ENCODE assay signal across 8 mouse cellular contexts in genomic region chr5:91517480-91518301, GRCm38 (mm10). TPM values are rescaled to one million over a fixed set of nuclear protein-coding genes. Genes with fewer than 3 reads are reported as not detected.
DNase-seq lines count a peak whose midpoint lies in the region; ATAC-seq and TF ChIP-seq lines count a peak whose summit lies in the region.

Parm1 (plus strand) TSS chr5:91517615.

- peak; percentile 96 for ATAC-seq in embryonic facial prominence, embryonic 15.5 days (ENCODE audit: insufficient number of reproducible peaks, low FRiP score, low TSS enrichment, low read depth)
- peak; percentile 99 for ATAC-seq in kidney, embryonic 15.5 days (replicated peaks; ENCODE audit: low FRiP score)
- ATAC-seq in limb, embryonic 15.5 days (ENCODE audit: insufficient number of reproducible peaks, low FRiP score, low TSS enrichment, low read depth), result peak; percentile 92

- peak within 1 kb of the TSS; percentile 22 for H3K4me3 ChIP-seq in bone marrow, adult 2 months (replicated peaks; ENCODE audit: control insufficient read depth, low read depth, low read length)
- H3K4me3 ChIP-seq in embryonic facial prominence, embryonic 15.5 days (replicated peaks), result peak within 1 kb of the TSS; percentile 62
- peak within 1 kb of the TSS; percentile 71 for H3K4me3 ChIP-seq in heart, embryonic 10.5 days
- H3K4me3 ChIP-seq in kidney, embryonic 15.5 days (replicated peaks), result peak within 1 kb of the TSS; percentile 56
- peak within 1 kb of the TSS; percentile 57 for H3K4me3 ChIP-seq in limb, embryonic 15.5 days

- no peaks in the 10 kb centered on the region for H3K4me1 ChIP-seq in bone marrow, adult 2 months (ENCODE audit: control insufficient read depth, insufficient read depth, low read length)
- H3K4me1 ChIP-seq in embryonic facial prominence, embryonic 15.5 days, result peaks cover 20% of the 10 kb centered on the region
- peaks cover 28% of the 10 kb centered on the region for H3K4me1 ChIP-seq in heart, embryonic 10.5 days
- H3K4me1 ChIP-seq in kidney, embryonic 15.5 days, result peaks cover 25% of the 10 kb centered on the region
- H3K4me1 ChIP-seq in limb, embryonic 15.5 days, result peaks cover 19% of the 10 kb centered on the region

- TF ChIP-seq POLR2A in bone marrow, adult 2 months (IDR thresholded peaks at IDR 0.05; ENCODE audit: borderline replicate concordance, control insufficient read depth, low read depth, low read length), result no peak

- 2% methylated on average over 48 of the region's 48 CpGs for WGBS in bone marrow, adult 2 months
- under 1% methylated on average over 47 of the region's 48 CpGs for WGBS in embryonic facial prominence, embryonic 15.5 days
- WGBS in heart, embryonic 10.5 days, result under 1% methylated on average over 48 of the region's 48 CpGs
- 1% methylated on average over 48 of the region's 48 CpGs for WGBS in kidney, embryonic 15.5 days
- WGBS in limb, embryonic 15.5 days, result under 1% methylated on average over 46 of the region's 48 CpGs

- H3K36me3 ChIP-seq in embryonic facial prominence, embryonic 15.5 days, result no peaks in the 10 kb centered on the region
- H3K36me3 ChIP-seq in heart, embryonic 10.5 days, result no peaks in the 10 kb centered on the region
- H3K36me3 ChIP-seq in kidney, embryonic 15.5 days, result no peaks in the 10 kb centered on the region
- H3K36me3 ChIP-seq in limb, embryonic 15.5 days, result no peaks in the 10 kb centered on the region
- no peaks in the 10 kb centered on the region for H3K36me3 ChIP-seq in splenic B cell, adult 2 months (ENCODE audit: control insufficient read depth, insufficient read depth, low read length, poor library complexity, severe bottlenecking)

- H3K27ac ChIP-seq in bone marrow, adult 2 months (ENCODE audit: control insufficient read depth, insufficient read depth, low read depth, low read length, poor library complexity), result no peak within 1 kb of the TSS
- H3K27ac ChIP-seq in embryonic facial prominence, embryonic 15.5 days (replicated peaks), result no peak within 1 kb of the TSS; the same call in 1 of the 2 replicates
- H3K27ac ChIP-seq in heart, embryonic 10.5 days, result peak within 1 kb of the TSS; percentile 69
- no peak within 1 kb of the TSS for H3K27ac ChIP-seq in kidney, embryonic 15.5 days
- H3K27ac ChIP-seq in limb, embryonic 15.5 days, result peak within 1 kb of the TSS; percentile 57; the same call in 1 of the 2 replicates

- peak within 1 kb of the TSS; percentile 92 for H3K4me2 ChIP-seq in embryonic facial prominence, embryonic 15.5 days (replicated peaks)
- H3K4me2 ChIP-seq in kidney, embryonic 15.5 days, result peak within 1 kb of the TSS; percentile 96
- peak within 1 kb of the TSS; percentile 93 for H3K4me2 ChIP-seq in limb, embryonic 15.5 days

- H3K27me3 ChIP-seq in embryonic facial prominence, embryonic 15.5 days, result no peaks in the 10 kb centered on the region
- H3K27me3 ChIP-seq in heart, embryonic 10.5 days (ENCODE audit: insufficient read depth, poor library complexity, severe bottlenecking), result no peaks in the 10 kb centered on the region
- H3K27me3 ChIP-seq in kidney, embryonic 15.5 days, result peaks cover 19% of the 10 kb centered on the region
- H3K27me3 ChIP-seq in limb, embryonic 15.5 days, result peaks cover 10% of the 10 kb centered on the region
- no peaks in the 10 kb centered on the region for H3K27me3 ChIP-seq in splenic B cell, adult 2 months (ENCODE audit: control insufficient read depth, insufficient read depth, low read length, poor library complexity, severe bottlenecking)

- peak; percentile 5; the same call in 1 of the 2 replicates for TF ChIP-seq CTCF in bone marrow, adult 2 months (IDR thresholded peaks at IDR 0.05; ENCODE audit: control insufficient read depth, insufficient read depth, low read length)

- DNase-seq in 3T3-L1 (ENCODE audit: low read depth, low spot score), result peak; percentile 84
- DNase-seq in heart, embryonic 10.5 days (ENCODE audit: low spot score), result peak; percentile 94
- peak; percentile 4 to 7 for DNase-seq in monocyte, adult 2 months (ENCODE audit: low read depth in 1 of 2, low spot score in 2 of 2)
- peak; percentile 10 for DNase-seq in splenic B cell, adult 2 months (ENCODE audit: low read depth, low spot score)

- peak within 1 kb of the TSS; percentile 50 for H3K9ac ChIP-seq in embryonic facial prominence, embryonic 15.5 days
- H3K9ac ChIP-seq in kidney, embryonic 15.5 days, result peak within 1 kb of the TSS; percentile 52
- H3K9ac ChIP-seq in limb, embryonic 15.5 days, result peak within 1 kb of the TSS; percentile 31

- H3K9me3 ChIP-seq in embryonic facial prominence, embryonic 15.5 days (replicated peaks), result no peaks in the 10 kb centered on the region
- no peaks in the 10 kb centered on the region for H3K9me3 ChIP-seq in heart, embryonic 10.5 days
- no peaks in the 10 kb centered on the region for H3K9me3 ChIP-seq in kidney, embryonic 15.5 days (replicated peaks)
- H3K9me3 ChIP-seq in limb, embryonic 15.5 days, result no peaks in the 10 kb centered on the region

RNA-seq across cellular contexts. Expression of gene Parm1, which starts in this region (rescaled TPM):
- 0.70 TPM in 1 of 2 replicates, not detected in the other for polyA plus RNA-seq in bone marrow, adult 2 months (2011; ENCODE audit: insufficient read depth, insufficient read length, low replicate concordance, missing spikeins)
- 25.9 and 28.3 TPM in 2 replicates for polyA plus RNA-seq in embryonic facial prominence, embryonic 15.5 days (2015; fragmentation: Nextera tagmentation; extraction: Ambion mirVana)
- polyA plus RNA-seq in heart, embryonic 10.5 days (2016; fragmentation: Nextera tagmentation; extraction: Ambion mirVana), result 22.8 and 24.5 TPM in 2 replicates
- 8.7 and 11.5 TPM in 2 replicates for polyA plus RNA-seq in kidney, embryonic 15.5 days (2015; fragmentation: Nextera tagmentation; extraction: Ambion mirVana)
- 21.7 and 24.9 TPM in 2 replicates for polyA plus RNA-seq in limb, embryonic 15.5 days (2015; fragmentation: Nextera tagmentation; extraction: Ambion mirVana)

Comparison
In these comparisons a context has a peak if more than half of its experiments do, and no peak if none do; other contexts are left out.
1. DNase-seq: peak in every context shown above with its lines; median percentile 94 in heart, embryonic 10.5 days; 84 in 3T3-L1; 10 in splenic B cell, adult 2 months; 6 in monocyte, adult 2 months.
2. H3K27ac ChIP-seq: peak in heart, embryonic 10.5 days (single experiment) and limb, embryonic 15.5 days (single experiment); none in bone marrow, adult 2 months (single experiment), embryonic facial prominence, embryonic 15.5 days (single experiment) and kidney, embryonic 15.5 days (single experiment).
3. Peak in every context shown above with its lines, with median percentiles within 50 percentile points of each other: H3K4me3 ChIP-seq, ATAC-seq, H3K4me2 ChIP-seq and H3K9ac ChIP-seq.